Mouse (Mus musculus): Measurements from ENCODE around the gene C1qtnf3.

- TF ChIP-seq POLR2A (IDR thresholded peaks at IDR 0.05; ENCODE audit: borderline replicate concordance, insufficient read depth, low read length) = peak; percentile 83
- TF ChIP-seq CTCF (IDR thresholded peaks at IDR 0.05; ENCODE audit: borderline replicate concordance, insufficient read depth, low read depth, low read length) = no peak; the same call in 1 of the 2 replicates
Measured at GRCm38 (mm10) chr15:10981377-10982063, 29.4 kb downstream of the C1qtnf3 start, which contains the start of gene Amacr.

All from cerebellum, adult 2 months (tissue).